Mouse (Mus musculus) lung, postnatal 0 days (tissue): ENCODE measurements around the gene Tspan6.

Source experiments
- CTCF ChIP-seq: IDR thresholded peaks from 2 replicates; pipeline ENCODE4 v1.5.1; 2016; ENCODE audit warnings: antibody characterized with exemption, mild to moderate bottlenecking
- EP300 ChIP-seq: IDR thresholded peaks from 2 replicates; pipeline ENCODE4 v1.6.1; 2016; ENCODE audit warnings: antibody characterized with exemption, mild to moderate bottlenecking, control low read depth

GRCm38 (mm10) chrX:133898014-133898542 is at the start of gene Tspan6:
- TF ChIP-seq CTCF (peak; percentile 56), EP300 (no peak)
